Mouse (Mus musculus) natural killer cell, adult 2 months (primary cell): ENCODE data around the gene Wfdc1.

Source experiments
- DNase-seq, 2 experiments: peaks; one replicate each; pipeline ENCODE4 v3.0.0; 2022; ENCODE audit warnings: low spot score in 2 of 2

The Wfdc1 gene

DNA sequence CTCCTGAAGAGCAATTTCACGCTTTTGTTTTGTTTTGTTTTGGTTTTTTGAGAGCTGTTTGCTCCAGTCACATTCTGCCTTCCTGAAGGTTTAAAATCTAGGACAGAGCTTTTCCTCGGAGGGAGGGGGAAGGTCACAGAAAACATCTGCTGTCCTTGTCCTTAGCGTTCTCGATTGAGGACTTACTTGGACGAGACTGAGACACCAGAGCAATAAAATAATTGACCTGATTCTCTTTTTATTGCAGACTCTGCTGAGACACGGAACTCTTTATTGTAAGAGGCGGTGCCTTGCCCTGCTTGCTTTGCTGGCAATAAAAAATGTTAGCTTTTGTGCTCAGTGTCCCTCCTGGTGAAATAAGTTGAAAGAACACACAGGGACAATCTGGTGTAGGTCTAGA is 26.4 kb upstream of the Wfdc1 start:
- no peak for DNase-seq

DNA sequence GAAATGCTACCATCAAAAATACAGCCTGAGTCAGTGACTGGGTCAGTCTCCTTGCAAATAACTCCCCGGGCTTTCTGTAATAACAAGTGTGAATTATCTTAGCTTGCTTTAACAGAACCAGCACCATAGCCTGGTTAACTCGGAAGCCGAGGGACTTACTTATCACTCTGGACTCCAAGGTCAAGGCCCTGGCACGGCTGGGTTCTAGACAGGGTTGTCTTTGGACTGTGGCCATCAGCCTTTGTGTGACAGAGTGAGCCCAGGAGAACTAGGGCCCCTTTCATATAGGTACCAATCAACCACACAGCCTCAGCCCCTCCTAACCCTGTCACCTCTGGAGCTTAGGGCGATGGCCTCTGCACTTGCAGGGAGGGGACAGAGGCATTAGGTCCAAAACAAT is 25.1 kb upstream of the Wfdc1 start:
- no peak for DNase-seq

DNA sequence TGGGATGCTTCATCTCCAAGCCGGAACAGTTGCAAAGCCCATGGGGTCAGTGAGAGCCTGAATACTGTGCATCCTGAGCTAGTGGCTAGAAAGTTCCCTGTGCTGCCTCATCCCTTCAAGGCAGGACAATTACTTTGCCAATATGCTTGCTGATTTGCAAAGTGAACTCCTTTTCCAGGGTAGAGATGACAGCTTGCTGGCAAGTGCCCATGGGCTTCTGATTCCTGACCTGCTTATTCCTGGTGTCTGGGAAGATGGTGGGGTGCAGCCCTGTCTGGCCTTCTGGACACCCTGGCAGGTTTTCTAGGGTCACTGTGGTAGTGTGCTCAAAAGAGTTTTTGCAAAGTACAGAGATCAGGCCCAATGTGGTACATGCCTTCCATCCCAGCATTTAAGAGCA is 23.2 kb upstream of the Wfdc1 start:
- no peak for DNase-seq

DNA sequence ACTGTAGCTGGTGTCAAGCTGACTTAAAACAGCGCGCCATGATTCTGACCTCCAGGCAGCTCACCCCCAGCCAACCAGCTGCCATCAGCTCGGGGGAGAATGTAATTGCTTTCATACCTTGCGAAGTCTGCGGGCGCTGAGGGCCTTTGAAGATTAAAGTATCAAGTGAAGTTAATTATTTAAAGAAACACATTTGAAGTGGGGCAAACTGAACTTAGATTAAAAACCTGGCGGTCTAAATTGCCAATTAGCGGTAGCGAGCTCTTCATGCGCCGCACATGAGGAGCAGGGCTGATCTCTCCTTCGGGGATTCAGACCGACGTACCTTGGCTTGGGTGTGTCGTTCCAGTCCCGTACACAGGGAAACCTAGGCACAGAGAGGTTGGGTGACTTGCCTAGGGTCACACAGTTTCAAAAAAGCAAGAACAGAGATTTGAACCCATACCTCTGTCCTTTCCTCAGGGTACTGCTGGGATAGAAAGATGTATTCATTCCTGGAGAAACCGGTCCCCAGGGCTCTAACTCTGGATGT is 21.7 kb upstream of the Wfdc1 start:
- DNase-seq = no peak

DNA sequence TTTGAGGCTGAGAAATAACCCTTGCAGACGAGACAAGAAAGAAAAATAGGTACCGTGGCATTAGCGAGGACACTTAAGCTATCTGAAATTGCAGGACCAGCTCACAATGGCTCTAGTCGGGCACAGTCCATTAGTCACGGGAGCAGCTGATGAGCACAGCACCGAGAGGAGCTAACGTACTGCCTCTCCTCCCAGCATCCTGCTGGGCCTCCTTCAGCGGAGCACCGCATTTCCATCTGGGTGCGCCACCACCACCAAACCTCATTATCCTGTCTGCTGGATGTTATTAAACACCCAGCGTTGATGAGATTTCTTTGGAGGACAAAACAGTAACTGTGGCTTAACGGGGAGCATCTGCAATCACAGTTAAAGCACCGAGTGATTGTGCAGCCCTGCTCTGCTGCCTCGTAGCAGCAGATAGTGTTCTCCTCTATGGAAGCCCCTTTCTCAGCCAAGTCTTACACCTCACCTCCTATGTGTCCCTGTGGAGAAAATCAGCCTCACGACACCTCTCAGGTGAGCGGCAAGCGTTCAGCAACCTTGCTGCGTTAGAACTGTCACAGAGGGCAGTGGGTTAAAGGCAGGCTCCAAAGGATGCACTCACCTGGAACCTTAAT is 21.1 kb upstream of the Wfdc1 start:
- DNase-seq = no peak

DNA sequence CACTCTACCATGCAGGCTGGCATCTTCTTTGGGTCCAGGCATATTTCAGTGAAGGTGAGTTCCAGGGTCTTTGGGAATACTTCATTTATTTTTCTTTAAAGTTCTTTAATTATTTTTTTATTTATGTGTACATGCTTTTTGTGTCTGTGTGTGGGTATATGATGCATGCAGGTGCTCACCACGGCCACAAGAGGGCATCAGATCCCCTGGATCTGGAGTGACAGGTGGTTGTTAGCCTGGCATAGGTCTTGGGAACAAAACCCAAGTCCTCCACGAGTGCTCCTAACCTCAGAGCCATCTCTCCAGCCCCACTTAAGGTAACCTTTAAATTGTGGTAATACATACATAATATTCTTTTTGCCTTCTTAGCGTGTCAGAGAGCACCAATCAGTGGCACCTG is 20.0 kb upstream of the Wfdc1 start:
- DNase-seq = no peak

DNA sequence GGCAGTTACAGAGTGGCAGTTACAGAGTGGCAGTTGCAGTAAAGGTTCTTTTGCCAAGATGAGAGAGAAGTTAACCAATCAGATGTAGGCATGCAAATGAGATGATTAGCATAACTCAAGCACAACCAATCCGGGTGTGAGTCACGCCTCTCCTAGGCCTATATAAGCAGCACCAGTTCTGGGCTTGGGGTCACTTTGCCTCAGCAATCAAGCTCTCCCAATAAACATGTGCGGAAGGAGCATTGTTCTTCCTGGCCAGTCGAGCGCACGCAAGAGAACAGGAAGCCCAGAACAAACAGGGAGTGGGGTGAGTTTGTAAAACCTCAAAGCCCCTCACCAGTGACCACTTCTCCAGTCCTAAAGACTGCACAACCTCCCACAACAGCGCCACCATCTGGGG is 19.3 kb upstream of the Wfdc1 start:
- no peak for DNase-seq

DNA sequence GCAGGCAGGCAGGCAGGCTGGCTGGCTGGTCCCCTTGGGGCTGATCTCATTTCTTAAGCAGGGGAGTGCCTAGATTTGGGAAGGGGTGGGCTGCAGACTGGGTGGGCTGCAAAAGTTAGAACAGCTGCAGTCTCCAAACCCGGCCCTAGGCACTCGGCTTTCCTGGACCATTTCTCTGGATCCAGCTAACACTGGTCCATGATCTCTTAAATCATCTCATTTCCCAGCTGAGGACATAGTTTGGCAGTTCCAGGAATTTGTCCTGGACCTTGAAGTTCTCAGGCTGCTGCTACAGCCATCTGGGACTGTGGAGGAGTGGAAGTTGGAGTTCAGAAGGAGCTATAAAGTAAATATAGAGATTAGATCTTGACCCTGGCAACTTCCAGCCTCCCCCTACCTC is 14.8 kb upstream of the Wfdc1 start:
- no peak for DNase-seq

DNA sequence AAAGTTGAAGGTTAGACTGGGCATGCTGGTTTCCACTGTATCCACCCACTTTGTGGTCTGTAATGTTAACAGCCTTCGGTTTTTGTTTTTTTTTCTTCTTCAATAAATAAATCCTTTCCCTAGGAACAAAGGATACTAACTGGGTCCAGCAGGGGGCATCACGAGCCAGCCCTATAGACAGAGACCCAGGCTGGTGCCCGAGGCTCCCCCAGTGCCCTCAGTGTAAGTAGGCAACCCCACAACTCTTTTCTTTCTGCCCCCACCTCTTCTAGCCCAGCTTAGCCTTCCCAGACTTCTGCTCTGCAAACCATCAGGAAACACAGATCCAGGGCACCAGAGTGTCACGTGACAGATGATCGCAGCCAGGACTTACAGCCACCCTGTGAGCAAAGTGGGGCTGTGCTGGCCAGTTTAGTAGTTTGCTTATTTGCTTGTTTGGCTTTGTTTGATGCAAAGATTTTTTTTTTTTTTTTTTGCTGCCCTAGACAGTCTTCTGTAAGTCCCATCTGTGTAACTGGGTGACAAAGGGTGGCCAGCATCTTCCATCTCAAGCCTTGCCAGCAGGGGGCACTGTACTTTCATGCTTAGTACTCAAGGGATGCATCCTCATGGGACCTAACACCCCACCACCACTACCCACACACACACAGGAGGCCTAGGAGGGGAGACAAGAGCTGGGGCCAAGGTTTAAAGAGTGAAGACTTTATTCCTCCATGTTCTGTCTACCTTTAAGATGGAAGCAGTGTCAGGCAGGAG is 9.3 kb upstream of the Wfdc1 start:
- DNase-seq = peak in 1 of 2 experiments; percentile 9

DNA sequence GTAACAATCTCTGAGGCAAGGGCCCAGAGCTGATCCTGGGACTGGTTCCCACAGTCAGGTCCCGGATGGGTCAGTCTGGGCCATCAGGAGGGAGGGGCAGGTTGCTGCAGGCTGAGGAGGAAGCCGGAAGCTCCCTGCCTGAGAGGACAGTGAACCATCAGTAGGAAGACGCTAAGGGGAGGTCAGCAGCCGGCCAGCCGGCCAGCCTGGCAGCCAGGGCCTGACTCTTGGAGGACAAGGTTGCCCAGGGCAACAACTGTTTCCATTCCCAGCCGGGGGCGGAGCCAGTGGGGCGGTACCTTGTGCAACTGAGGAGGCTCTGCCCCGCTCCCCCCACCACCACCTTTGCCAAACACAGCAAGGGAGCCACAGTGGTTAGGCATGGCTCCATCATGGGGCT is 5.1 kb upstream of the Wfdc1 start:
- DNase-seq = no peak

DNA sequence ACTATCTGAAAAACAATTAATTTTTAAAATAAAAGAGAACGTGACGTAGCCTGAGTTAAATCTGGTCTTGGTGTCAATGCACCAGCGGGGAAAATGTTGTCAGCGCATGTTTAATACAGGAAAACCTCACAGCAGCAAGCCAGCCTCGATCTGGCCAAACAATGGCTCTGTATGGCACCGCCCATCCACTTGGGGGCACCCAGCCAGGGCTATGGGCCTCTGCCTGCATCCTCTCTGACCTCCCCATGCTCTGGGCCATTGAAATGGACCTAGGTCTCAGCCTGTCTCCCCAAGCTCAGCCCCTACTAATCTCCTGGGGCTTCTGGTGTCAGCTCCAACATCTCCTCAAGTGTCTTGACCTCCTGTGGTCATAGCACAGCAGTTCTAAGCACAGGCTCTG is 4.3 kb upstream of the Wfdc1 start:
- DNase-seq = no peak

DNA sequence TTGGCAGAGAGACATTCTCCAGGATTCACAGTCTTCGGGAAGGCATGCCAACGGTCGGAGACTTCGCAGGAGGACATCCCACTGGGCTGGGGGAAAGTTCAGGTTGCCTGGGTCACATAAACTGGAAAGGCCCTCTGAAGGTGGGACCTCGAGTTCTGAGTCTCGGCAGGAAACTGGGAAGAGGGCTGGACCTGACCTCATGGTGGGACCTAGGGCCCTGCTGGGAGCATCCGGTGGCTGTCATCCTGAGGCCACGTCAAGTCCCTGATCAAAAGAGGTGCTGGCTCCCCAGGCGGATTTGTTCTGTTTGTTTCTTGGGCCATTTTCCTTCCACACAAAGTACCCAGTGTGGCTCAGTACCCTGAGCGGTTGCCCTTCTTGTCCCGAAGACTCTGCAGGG is 2.7 kb upstream of the Wfdc1 start:
- no peak for DNase-seq

DNA sequence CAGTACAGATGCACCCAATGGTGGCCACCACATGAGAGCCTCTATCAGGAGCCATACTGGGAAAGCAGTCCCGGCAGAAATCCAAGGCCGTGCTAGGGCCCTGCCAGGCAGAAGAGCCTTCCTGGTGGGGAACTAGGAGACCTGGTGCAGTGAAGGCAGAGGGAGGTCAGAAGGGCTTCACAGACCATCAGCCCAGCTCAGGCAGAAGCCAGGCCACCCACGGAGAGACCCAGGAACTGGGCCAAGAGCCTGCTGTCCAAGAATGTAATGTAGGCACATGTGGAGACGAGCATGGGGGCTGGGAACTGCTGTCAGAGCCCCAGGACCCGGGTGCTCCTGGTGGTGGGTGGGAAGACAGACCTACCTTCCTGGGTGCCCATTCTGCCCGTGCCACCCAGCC is 895 bp upstream of the Wfdc1 start:
- DNase-seq = no peak

DNA sequence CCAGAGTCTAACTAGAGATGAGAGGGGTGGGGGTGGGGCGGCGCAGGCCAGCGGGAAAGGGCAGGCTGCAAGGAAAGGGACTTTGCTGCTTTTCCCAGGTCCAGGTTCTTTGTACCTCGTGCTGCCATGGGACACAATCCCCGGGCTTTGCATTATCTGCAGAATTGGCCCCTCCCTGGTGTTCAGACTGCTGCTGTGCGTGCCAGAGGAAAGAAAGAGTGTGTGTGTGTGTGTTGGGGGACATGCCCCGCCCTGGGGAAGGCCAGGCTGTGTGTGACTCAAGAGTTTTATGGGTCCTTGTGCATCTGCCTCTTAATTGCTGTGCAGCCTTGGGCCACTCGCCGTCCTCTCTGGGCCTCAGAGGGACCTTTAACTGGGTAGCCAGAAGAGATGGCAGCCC is 2.3 kb downstream of the Wfdc1 start:
- no peak for DNase-seq

DNA sequence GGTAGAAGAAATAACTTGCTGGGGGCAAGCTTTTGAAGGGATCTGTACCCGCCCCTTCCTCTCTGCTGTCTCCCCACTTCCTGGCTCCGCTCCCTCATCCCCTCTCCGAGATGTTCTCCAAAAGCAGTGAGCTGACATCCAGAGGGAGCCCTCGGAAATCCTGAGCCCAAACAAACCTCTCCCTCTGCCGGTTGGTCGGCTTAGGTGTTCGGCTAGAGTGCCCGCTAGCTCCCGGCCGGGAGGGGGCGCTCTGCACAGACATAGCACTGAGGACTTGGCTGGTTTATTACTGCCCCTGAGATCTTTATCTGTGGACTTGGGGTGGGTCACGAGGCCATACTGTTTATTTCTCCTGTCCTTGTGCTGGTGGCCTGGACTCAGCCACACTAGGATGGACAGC is 3.1 kb downstream of the Wfdc1 start:
- peak in 1 of 2 experiments; percentile 16 for DNase-seq

DNA sequence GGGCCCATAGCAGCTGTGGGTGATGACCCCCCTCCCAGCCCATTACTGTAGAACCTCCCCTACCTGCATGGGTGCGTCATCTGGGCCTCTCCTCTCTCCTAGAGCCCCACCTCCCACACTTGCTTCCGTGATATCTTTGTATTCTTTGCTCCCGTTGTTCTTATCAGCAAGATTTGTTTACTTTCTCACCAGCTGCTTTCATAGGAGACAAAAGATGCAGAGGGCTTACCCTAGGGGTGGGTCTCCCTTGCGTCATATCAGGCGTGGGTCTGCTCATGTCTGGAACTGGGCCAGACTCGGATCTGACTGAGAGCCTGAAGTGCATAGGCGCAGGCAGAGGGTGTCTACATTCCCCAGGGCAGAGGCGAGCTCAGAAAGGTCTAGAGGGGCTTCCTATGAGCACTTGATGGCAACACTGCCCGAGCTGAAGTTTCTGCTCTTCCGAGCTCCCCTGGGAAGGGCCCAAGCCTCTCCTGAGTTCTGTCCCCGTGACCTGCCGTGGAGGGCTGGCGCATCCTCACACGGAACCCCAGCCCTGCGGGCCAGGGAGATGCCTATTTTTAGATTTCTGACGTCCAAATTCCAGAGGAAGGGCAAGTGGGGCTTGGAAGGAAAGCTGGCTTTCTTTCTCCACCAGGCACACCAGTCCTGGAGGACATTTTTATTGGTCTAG is 4.4 kb downstream of the Wfdc1 start:
- no peak for DNase-seq

DNA sequence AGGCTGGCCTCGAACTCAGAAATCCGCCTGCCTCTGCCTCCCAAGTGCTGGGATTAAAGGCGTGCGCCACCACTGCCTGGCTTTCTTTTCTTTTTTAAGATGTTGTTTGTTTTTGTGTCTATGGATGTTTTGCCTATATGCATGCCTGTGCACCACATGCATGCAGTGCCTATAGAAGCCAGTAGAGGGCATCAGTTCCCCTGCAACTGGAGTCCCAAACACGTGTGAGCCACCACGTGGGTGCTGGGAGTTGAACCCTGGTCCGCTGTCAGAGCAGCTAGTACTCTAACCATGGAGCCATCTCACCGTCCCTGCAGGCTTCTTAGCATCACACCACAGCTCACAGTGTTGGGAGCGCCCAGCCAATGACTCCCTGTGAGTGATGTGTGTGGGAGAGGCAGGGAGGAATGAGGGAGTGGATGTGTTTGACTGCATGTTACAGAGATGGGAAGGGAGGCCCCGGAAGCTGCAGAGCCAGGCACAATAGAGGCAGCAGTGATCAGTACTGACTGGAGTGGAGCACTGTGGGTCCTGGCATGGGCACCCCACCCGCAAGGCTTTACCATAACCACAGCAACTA is 7.9 kb downstream of the Wfdc1 start:
- DNase-seq = no peak

DNA sequence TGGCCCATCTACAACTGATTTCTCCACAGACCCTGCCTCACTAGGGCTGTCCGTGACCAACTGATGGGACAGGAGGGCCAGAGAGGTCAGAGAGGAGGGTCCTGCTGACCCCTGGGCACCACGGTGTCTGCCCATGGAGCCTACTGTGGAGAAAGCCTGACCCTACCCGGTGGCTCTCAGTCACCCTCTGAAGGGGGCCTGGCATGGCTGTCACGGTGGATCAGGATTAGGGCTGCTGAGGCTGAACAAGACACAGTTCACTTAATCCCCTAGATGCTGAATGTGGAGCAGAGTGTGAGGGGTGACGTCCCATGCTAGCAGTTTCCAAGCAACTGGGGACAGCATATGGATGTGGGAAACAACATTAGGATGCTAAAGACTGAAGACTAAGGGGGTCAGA is 9.3 kb downstream of the Wfdc1 start:
- no peak for DNase-seq

DNA sequence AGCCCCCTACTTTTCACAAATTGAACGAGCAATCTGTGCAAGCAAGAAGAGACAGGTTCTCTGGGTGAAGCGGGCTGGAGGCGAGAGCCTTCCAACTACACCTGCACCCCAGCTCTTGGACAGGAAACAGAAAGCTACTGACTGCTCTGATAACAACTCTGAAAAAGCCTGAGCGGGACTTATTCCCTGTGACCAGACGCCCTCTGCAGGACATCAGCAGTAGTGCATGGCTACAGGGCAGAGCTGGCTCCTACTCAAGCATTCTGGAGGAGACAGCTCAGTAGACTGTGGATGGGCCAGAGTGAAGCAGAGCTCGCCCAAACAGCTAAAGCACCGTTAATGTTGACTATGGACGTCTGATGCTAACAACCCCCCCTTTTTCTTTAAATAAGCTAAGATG is 10.2 kb downstream of the Wfdc1 start:
- DNase-seq = peak; percentile 64 to 75

DNA sequence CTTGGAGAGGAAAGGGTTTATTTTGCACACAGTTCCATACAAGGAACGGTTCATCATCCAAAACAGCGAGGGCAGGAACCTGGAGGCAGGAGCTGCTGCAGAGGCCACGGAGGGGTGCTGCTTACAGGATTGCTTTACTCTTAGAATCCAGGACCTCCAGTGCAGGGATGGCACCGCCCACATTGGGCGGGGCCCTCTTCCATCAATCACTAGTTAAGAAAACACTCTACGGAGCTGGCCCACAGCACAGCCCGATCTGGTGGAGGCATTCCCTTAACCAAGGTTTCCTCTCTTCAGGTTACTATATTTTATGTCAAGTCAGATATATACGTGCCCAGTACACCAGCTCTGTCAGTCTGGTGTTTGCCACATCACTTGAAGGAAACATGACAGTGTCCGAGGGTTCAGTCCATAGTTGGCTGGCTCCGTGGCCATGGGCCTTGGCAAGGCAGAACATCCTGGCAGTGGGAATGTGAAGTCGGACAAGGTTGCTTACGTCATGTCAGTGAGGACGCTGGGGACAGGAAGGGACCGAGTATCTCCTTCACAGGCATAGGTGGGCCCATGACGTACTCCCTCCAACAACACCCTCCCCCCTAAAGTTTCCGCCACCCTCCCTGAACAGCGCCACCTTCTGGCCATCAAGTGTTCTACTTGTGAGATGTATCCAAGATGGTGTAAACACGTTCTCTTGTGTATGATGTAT is 12.1 kb downstream of the Wfdc1 start:
- DNase-seq = peak; percentile 42

DNA sequence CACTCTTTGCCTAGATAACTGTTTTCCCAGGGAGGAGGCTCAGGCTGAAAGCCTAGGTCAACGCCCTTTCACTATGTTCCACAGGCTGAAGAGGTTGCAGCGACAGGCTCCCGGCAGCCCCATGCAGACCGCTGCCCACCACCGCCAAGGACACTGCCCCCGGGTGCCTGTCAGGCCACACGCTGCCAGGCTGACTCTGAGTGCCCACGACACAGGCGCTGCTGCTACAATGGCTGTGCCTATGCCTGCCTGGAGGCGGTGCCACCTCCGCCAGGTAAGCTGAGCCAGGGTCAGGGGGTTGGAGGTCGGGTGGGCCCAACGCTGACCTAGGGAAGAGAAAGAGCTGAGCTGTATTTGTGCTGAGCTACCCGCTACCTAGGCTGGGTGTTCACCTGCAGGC is 13.0 kb downstream of the Wfdc1 start:
- no peak for DNase-seq

DNA sequence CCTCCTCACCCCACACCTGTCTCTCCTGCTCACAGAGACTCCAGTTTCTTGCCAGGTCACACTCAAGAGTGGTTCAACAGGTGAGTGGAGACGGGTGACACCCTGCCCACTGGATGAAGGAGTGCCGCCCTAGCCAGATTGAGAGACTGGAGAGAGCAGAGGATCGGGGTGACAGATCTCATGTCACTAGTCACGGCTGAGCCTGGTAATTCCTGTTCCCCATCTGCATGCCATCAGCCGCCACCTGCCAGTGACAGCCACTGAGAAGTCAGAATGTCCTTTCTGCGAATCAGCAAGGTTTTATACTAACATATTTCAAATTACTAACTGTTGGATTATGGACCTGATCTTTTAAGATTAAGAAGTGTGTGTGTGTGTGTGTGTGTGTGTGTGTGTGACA is 24.4 kb downstream of the Wfdc1 start:
- no peak for DNase-seq
